ENCODE assay signal across 8 mouse cellular contexts in genomic region chr17:32025386-32025785, GRCm38 (mm10). TPM values are rescaled to one million over a fixed set of nuclear protein-coding genes. Genes with fewer than 3 reads are reported as not detected.
DNase-seq lines count a peak whose midpoint lies in the region; ATAC-seq and TF ChIP-seq lines count a peak whose summit lies in the region.

No protein-coding gene starts in this region.

- H3K9ac ChIP-seq in limb, embryonic 11.5 days (ENCODE audit: low read length): no peak overlapping the region
- no peak overlapping the region for H3K9ac ChIP-seq in stomach, postnatal 0 days (ENCODE audit: low read length)

- no peaks in the 10 kb centered on the region for H3K4me1 ChIP-seq in limb, embryonic 11.5 days (ENCODE audit: control insufficient read depth, insufficient read depth, low read length)
- no peaks in the 10 kb centered on the region for H3K4me1 ChIP-seq in stomach, postnatal 0 days (replicated peaks; ENCODE audit: control insufficient read depth, insufficient read depth)

- H3K36me3 ChIP-seq in limb, embryonic 11.5 days (ENCODE audit: control insufficient read depth, insufficient read depth, low read length): no peaks in the 10 kb centered on the region
- H3K36me3 ChIP-seq in stomach, postnatal 0 days (ENCODE audit: control insufficient read depth, insufficient read depth, low read length): no peaks in the 10 kb centered on the region

- no peak overlapping the region for H3K4me2 ChIP-seq in limb, embryonic 11.5 days (ENCODE audit: low read depth, severe bottlenecking)
- no peak overlapping the region for H3K4me2 ChIP-seq in stomach, postnatal 0 days (replicated peaks; ENCODE audit: low read depth)

- 8% methylated on average over 2 of the region's 2 CpGs for WGBS in limb, embryonic 11.5 days
- WGBS in stomach, postnatal 0 days: 18% methylated on average over 2 of the region's 2 CpGs

- no peak for TF ChIP-seq EP300 in stomach, postnatal 0 days (optimal IDR thresholded peaks at IDR 0.05)

- DNase-seq in urinary bladder, postnatal 14 days (ENCODE audit: low spot score): peak; percentile 78
- DNase-seq in urinary bladder, adult 2 months (ENCODE audit: low spot score): no peak
- peak; percentile 29 to 39 for DNase-seq in cerebellum, postnatal 36 days
- peak; percentile 45 for DNase-seq in gastrocnemius, postnatal 25 days
- peak; percentile 73 for DNase-seq in kidney, adult 18-20 months
- peak; percentile 77 for DNase-seq in limb, embryonic 11.5 days (ENCODE audit: low spot score)
- DNase-seq in neural tube, embryonic 10.5 days (ENCODE audit: extremely low spot score, low spot score): peak; percentile 62
- DNase-seq in stomach, postnatal 0 days (ENCODE audit: low spot score): peak; percentile 74

- no peaks in the 10 kb centered on the region for H3K9me3 ChIP-seq in limb, embryonic 11.5 days (ENCODE audit: control insufficient read depth, low read length)
- H3K9me3 ChIP-seq in stomach, postnatal 0 days (ENCODE audit: control insufficient read depth, low read length): no peaks in the 10 kb centered on the region

- ATAC-seq in limb, embryonic 11.5 days (ENCODE audit: insufficient number of reproducible peaks, low FRiP score, low TSS enrichment, low read depth): no peak
- ATAC-seq in stomach, postnatal 0 days (ENCODE audit: low FRiP score, low TSS enrichment): peak; percentile 81

- peak; percentile 98 for TF ChIP-seq CTCF in stomach, postnatal 0 days (IDR thresholded peaks at IDR 0.05; ENCODE audit: low read depth)

- no peak overlapping the region for H3K27ac ChIP-seq in limb, embryonic 11.5 days (replicated peaks; ENCODE audit: low read depth, low read length)
- no peak overlapping the region for H3K27ac ChIP-seq in stomach, postnatal 0 days (replicated peaks)

- H3K27me3 ChIP-seq in limb, embryonic 11.5 days (ENCODE audit: control insufficient read depth, insufficient read depth, low read length): no peaks in the 10 kb centered on the region
- no peaks in the 10 kb centered on the region for H3K27me3 ChIP-seq in stomach, postnatal 0 days (ENCODE audit: control insufficient read depth, insufficient read depth, low read length)

- no peak overlapping the region for H3K4me3 ChIP-seq in limb, embryonic 11.5 days (ENCODE audit: low read depth, low read length)
- no peak overlapping the region for H3K4me3 ChIP-seq in stomach, postnatal 0 days (ENCODE audit: low read depth, low read length)

RNA-seq across cellular contexts. Expression of gene Rrp1b, which starts 10.5 kb away (rescaled TPM):
- 13.2 and 14.4 TPM in 2 replicates for polyA plus RNA-seq in urinary bladder, adult 2 months (2012; rRNA removed)
- total RNA-seq in gastrocnemius, postnatal 25 days (2021): 1 to 10 TPM; 6.9 to 8.2 TPM
- 79.1 and 80.9 TPM in 2 replicates for polyA plus RNA-seq in limb, embryonic 11.5 days (2014; fragmentation: Nextera tagmentation; extraction: Ambion mirVana)
- polyA plus RNA-seq in stomach, postnatal 0 days (2015; fragmentation: Nextera tagmentation; extraction: Ambion mirVana): 18.6 and 19.2 TPM in 2 replicates

RNA-seq across cellular contexts. Expression of gene Hsf2bp, which starts 10.8 kb away (rescaled TPM):
- 0.91 and 1.7 TPM in 2 replicates for polyA plus RNA-seq in urinary bladder, adult 2 months (2012; rRNA removed)
- under 1 TPM; 0.92 to 0.99 TPM for total RNA-seq in gastrocnemius, postnatal 25 days (2021)
- polyA plus RNA-seq in limb, embryonic 11.5 days (2014; fragmentation: Nextera tagmentation; extraction: Ambion mirVana): 0.55 and 0.64 TPM in 2 replicates
- polyA plus RNA-seq in stomach, postnatal 0 days (2015; fragmentation: Nextera tagmentation; extraction: Ambion mirVana): 0.41 and 0.52 TPM in 2 replicates
